Mouse (Mus musculus): ENCODE measurements around the gene Tra2a. TPM values are rescaled to one million over a fixed set of nuclear protein-coding genes. Genes with fewer than 3 reads are reported as not detected.
"Not testable (repeated sequence)": the region's sequence is repeated elsewhere in the genome, so short reads cannot be mapped to it uniquely, and the experiment has no call there.

Tra2a gene
- polyA plus RNA-seq, 1 experiment from 2014 or later, result 152 TPM

DNA sequence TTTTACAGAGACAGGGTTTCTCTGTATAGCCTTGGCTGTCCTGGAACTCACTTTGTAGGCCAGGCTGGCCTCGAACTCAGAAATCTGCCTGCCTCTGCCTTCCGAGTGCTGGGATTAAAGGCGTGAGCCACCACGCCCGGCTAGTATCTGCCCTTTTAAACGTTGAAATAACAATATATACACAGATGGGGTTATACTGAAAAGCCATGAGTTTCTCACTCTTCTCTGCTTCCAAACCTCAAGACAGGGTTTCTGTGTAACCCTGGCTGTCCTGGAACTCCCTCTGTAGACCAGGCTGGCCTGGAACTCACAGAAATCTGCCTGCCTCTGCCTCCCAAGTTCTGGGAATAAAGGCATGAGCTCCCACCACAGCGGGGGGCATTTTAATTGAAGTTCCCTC is 613 bp upstream of the Tra2a start:
- not testable (repeated sequence) for H3K9ac ChIP-seq; ATAC-seq (ENCODE audit: low FRiP score, low read depth); H3K27me3 ChIP-seq (replicated peaks); H3K4me3 ChIP-seq; H3K36me3 ChIP-seq; H3K9me3 ChIP-seq; H3K27ac ChIP-seq
- 90% methylated on average over 7 of the region's 7 CpGs for WGBS
- peaks cover 21% of the 10 kb centered on the region for H3K4me1 ChIP-seq
- peak overlapping the region; percentile 73; the same call in 1 of the 2 replicates for H3K4me2 ChIP-seq (replicated peaks)

DNA sequence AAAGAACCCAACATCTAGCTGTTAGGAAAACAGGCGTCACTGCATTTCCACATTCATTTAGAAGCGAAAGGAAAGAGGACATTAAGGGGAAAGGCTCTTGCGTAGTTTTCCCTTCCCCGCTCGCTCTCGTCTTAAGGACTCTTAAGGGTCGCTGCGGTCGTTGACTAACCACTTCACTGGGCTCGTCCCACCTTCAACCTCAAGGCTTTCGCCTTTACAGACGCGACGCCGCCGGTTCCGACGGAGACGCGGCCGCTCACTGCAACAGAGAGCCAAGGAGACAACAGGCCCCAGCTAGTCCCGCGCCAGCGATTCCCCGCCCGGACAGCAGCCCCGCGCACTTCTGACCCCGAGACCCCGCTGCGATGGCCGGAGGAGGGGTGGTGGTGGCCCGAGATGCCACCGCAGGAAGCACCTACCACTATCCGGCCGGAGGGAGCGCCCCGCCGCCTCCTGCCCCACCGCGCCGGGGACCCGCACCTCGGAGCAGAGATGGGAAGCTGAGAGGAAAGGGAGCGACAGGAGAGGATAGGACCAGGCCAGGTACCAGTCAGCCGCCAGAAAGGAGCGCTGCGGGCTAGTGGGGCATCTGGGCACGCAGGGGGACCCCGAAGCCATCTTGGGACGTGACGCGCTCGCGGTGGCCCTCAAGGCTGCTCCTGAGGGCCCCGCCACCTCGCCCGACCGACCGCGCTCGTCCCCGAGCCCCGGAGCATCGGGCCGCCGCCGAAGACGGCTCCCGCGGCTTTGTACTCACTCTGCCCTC is 569 bp downstream of the Tra2a start:
- Histone ChIP-seq H3K4me2 (replicated peaks) (peak overlapping the region; percentile 73), H3K27ac (peak overlapping the region; percentile 97), H3K27me3 (replicated peaks) (no peaks in the 10 kb centered on the region), H3K36me3 (peaks cover 2% of the 10 kb centered on the region; the same call in 1 of the 2 replicates), H3K4me3 (peak overlapping the region; percentile 99), H3K9me3 (no peaks in the 10 kb centered on the region), H3K9ac (peak overlapping the region; percentile 100), H3K4me1 (peaks cover 21% of the 10 kb centered on the region)
- peak; percentile 85 for ATAC-seq (ENCODE audit: low FRiP score, low read depth)
- under 1% methylated on average over 71 of the region's 71 CpGs for WGBS

DNA sequence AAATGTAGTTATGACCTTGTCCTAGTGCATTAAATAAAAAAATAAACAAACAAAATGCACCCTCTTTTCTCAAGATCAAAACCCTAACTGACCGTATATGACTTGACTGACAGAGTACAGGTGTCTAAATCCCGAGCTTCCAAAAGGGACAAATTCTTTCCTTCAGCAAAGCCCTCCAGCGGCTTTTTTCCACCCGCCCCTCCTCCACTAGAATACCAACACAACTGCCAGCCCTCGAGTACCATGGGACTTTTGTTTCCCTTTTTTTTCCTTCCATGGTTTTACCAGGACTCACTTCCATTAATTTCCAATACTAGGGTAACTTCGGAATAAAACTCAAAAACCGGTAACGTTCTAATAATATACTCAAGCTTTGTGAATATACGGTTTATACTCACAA is 1.4 kb downstream of the Tra2a start:
- H3K4me2 ChIP-seq (replicated peaks), result peak overlapping the region; percentile 73
- H3K27ac ChIP-seq, result no peak overlapping the region
- peak overlapping the region; percentile 99 for H3K4me3 ChIP-seq
- H3K27me3 ChIP-seq (replicated peaks), result no peaks in the 10 kb centered on the region
- WGBS, result 2% methylated on average over 9 of the region's 9 CpGs
- H3K36me3 ChIP-seq, result peaks cover 2% of the 10 kb centered on the region; the same call in 1 of the 2 replicates
- H3K4me1 ChIP-seq, result peaks cover 21% of the 10 kb centered on the region
- peak overlapping the region; percentile 100 for H3K9ac ChIP-seq
- ATAC-seq (ENCODE audit: low FRiP score, low read depth), result no peak
- H3K9me3 ChIP-seq, result no peaks in the 10 kb centered on the region

DNA sequence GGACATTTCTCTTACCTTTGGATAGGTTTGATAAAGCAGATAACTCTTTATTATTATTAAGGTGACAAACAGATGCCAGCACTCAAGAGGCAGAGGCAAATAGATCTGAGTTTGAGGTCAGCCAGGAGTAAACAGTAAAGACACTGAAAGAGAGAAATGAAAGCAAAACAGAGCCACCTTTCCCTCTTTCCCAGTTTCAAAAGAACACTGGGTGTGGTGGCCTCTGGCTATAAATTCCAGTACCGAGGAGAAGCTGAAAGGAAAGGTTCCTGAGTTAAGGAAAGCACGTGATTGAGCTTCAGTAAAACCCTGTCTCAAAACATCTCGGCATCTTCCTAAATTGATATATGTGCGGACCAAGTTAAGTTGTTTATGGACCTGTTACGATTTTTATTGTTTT is 4.1 kb downstream of the Tra2a start:
- H3K4me3 ChIP-seq, result no peak overlapping the region
- no peak overlapping the region for H3K27ac ChIP-seq
- H3K9ac ChIP-seq, result no peak overlapping the region
- no peak overlapping the region for H3K4me2 ChIP-seq (replicated peaks)
- peaks cover 21% of the 10 kb centered on the region for H3K4me1 ChIP-seq
- peaks cover 2% of the 10 kb centered on the region; the same call in 1 of the 2 replicates for H3K36me3 ChIP-seq
- H3K9me3 ChIP-seq, result no peaks in the 10 kb centered on the region
- 28% methylated on average over 5 of the region's 5 CpGs for WGBS
- H3K27me3 ChIP-seq (replicated peaks), result no peaks in the 10 kb centered on the region
- ATAC-seq (ENCODE audit: low FRiP score, low read depth), result no peak

DNA sequence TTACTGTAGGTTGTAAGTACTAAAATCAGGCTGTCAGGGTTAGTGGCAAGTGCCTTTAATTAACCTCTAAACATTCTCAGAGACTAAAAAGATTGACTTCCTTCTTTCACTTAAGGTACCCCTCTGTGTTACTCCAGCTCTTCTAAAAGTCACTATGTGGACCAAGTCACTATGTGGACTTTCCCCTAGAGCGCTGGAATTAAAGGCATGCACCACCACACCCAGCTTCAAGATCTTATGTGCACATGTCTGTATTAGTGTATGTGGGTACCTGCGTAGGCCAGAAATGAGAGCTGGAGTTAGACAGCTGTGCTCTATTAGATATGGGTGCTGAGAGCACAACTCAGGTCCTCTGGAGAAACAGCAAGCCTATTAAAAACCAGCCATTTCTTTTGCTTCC is 6.0 kb downstream of the Tra2a start:
- Histone ChIP-seq H3K36me3 (peaks cover 2% of the 10 kb centered on the region; the same call in 1 of the 2 replicates), H3K27ac (no peak overlapping the region), H3K9ac (no peak overlapping the region), H3K27me3 (replicated peaks) (no peaks in the 10 kb centered on the region), H3K4me1 (peaks cover 21% of the 10 kb centered on the region), H3K4me3 (no peak overlapping the region), H3K4me2 (replicated peaks) (no peak overlapping the region), H3K9me3 (no peaks in the 10 kb centered on the region)
- WGBS, result 94% methylated on average over 2 of the region's 2 CpGs
- ATAC-seq (ENCODE audit: low FRiP score, low read depth), result no peak

DNA sequence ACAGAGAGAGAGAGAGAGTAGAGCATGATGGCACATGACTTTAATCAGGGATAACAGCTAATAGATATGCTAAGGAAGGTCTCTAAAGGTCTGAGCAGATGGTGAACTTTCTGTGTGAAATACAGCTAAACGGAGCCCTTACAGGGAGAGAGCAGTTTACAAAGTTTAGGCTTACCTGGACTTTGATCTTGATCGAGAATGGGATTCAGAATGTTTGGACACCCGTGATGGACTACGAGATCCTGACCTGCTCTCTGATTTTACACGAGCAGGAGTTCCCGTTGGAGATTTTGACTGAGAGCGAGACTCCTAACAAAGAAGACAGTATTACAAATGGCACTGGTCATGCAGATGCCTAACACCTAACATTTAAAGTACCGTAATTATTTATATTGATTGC is 11.6 kb downstream of the Tra2a start:
- Histone ChIP-seq H3K27ac (no peak overlapping the region), H3K9me3 (no peaks in the 10 kb centered on the region), H3K4me2 (replicated peaks) (no peak overlapping the region), H3K9ac (no peak overlapping the region), H3K36me3 (peaks cover 39% of the 10 kb centered on the region), H3K4me3 (no peak overlapping the region), H3K4me1 (no peaks in the 10 kb centered on the region), H3K27me3 (replicated peaks) (no peaks in the 10 kb centered on the region)
- ATAC-seq (ENCODE audit: low FRiP score, low read depth), result no peak
- 96% methylated on average over 8 of the region's 8 CpGs for WGBS

DNA sequence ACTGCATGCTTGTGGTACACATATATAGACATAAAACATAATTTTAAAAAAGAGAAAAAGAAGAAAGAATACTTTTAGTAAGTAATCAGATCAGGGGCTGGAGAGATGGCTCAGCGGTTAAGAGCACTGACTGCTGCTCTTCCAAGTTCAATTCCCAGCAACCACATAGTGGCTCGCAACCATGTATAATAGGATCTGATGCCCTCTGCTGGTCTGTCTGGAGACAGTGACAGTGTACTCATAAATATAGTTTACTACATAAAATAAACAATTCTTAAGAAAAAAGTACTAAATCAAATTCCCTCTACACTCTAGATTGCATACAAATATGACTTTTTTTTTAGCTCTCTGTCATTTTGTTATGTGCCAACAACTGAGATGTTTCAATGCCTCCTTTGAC is 12.6 kb downstream of the Tra2a start:
- 99% methylated on average over 2 of the region's 2 CpGs for WGBS
- H3K4me3 ChIP-seq, result no peak overlapping the region
- no peak overlapping the region for H3K4me2 ChIP-seq (replicated peaks)
- peaks cover 45% of the 10 kb centered on the region for H3K36me3 ChIP-seq
- H3K27me3 ChIP-seq (replicated peaks), result no peaks in the 10 kb centered on the region
- no peaks in the 10 kb centered on the region for H3K9me3 ChIP-seq
- no peak for ATAC-seq (ENCODE audit: low FRiP score, low read depth)
- no peaks in the 10 kb centered on the region for H3K4me1 ChIP-seq
- no peak overlapping the region for H3K27ac ChIP-seq
- no peak overlapping the region for H3K9ac ChIP-seq

DNA sequence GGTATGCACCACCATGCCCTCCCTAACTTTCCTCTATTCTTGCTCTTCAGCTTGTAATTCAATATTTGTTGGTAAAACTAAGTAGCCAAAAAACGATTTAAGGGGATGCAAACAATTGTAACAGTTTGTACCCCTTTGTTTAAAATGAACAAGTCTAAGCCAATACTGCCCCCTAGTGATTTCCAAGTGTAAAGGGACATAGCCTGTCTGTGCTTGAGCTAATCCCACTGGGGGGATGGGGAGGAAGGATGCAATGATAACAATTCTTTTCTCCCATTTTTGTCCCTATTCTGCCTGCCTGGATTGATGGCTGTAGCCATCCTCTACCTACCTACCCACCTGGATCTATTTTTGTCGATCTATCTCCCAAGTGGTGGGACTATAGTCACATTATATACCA is 16.6 kb downstream of the Tra2a start:
- no peak overlapping the region for H3K27ac ChIP-seq
- H3K9me3 ChIP-seq, result no peaks in the 10 kb centered on the region
- H3K4me1 ChIP-seq, result no peaks in the 10 kb centered on the region
- 0 out of 2 replicates have a peak, but pooled peaks have one; percentile 7 for ATAC-seq (ENCODE audit: low FRiP score, low read depth)
- H3K9ac ChIP-seq, result no peak overlapping the region
- H3K27me3 ChIP-seq (replicated peaks), result no peaks in the 10 kb centered on the region
- peaks cover 78% of the 10 kb centered on the region for H3K36me3 ChIP-seq
- no peak overlapping the region for H3K4me2 ChIP-seq (replicated peaks)
- no peak overlapping the region for H3K4me3 ChIP-seq
- WGBS, result 72% methylated on average over 2 of the region's 2 CpGs

DNA sequence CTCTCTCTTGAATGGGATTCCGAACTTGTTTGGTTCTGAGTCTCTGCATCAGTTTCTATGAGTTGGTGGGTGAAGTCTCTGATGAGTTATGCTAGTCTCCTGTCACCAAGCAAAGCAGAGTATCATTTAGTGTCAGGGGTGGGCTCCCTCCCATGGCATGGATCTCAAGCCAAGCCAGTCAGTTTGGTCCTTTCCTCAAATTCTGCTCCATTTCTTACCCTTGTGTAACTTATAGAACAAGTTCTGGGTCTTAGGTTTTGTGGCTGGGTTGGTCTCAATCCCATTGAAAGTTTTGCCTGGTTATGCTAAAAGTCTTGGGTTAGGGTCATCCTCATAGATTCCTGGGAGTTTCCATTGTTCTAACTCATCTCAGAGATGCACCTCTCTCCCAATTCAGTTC is 21.5 kb downstream of the Tra2a start:
- 90% methylated on average over 1 of the region's 1 CpGs for WGBS
- H3K4me2 ChIP-seq (replicated peaks), result no peak overlapping the region
- no peak for ATAC-seq (ENCODE audit: low FRiP score, low read depth)

DNA sequence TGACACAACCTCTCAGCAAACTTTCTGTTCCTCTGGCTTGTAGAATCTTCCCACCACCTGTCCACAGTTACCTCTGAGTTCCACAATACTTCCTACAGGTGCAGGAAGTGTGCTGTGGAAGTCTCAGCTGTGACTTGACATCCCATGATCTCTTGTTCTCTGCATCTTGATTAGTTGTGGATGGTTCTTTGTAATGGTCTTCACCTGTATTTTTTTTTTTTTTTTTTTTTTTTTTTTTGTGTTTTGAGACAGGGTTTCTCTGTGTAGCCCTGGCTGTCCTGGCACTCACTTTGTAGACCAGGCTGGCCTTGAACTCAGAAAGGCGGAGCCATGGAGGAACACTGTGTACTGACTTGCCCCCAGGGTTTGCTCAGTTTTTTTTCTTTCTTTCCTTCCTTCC is 22.3 kb downstream of the Tra2a start:
- ATAC-seq (ENCODE audit: low FRiP score, low read depth), result no peak
- no peak overlapping the region for H3K4me3 ChIP-seq
- H3K4me1 ChIP-seq, result no peaks in the 10 kb centered on the region
- H3K36me3 ChIP-seq, result peaks cover 46% of the 10 kb centered on the region
- WGBS, result 94% methylated on average over 1 of the region's 1 CpGs
- no peak overlapping the region for H3K9ac ChIP-seq
- no peak overlapping the region for H3K4me2 ChIP-seq (replicated peaks)
- no peaks in the 10 kb centered on the region for H3K9me3 ChIP-seq
- H3K27me3 ChIP-seq (replicated peaks), result no peaks in the 10 kb centered on the region
- H3K27ac ChIP-seq, result no peak overlapping the region

More for the DNA sequence above, 21.5 kb downstream of the Tra2a start:
- H3K4me1 ChIP-seq, result no peaks in the 10 kb centered on the region
- no peak overlapping the region for H3K4me3 ChIP-seq
- peaks cover 48% of the 10 kb centered on the region for H3K36me3 ChIP-seq
- no peak overlapping the region for H3K27ac ChIP-seq
- no peaks in the 10 kb centered on the region for H3K27me3 ChIP-seq (replicated peaks)
- no peaks in the 10 kb centered on the region for H3K9me3 ChIP-seq
- no peak overlapping the region for H3K9ac ChIP-seq

DNA sequence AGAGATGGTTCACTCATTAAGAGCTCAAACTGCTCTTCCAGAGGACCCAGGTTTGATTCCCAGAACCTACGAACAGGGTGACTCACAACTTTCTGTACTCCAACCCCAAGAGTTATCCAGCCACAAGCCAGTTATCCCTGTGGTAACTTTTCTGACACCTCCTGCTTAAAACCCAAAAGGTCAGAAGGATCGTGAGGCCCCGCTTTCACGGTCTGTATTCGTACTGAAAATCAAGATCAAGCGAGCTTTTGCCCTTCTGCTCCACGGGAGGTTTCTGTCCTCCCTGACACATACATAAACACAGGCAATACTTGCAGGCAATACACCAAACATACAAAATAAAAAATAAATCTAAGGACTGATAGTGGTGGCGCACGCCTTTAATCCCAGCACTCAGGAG is 27.5 kb downstream of the Tra2a start:
- Histone ChIP-seq H3K4me1 (no peaks in the 10 kb centered on the region), H3K27me3 (replicated peaks) (no peaks in the 10 kb centered on the region), H3K9me3 (no peaks in the 10 kb centered on the region), H3K9ac (no peak overlapping the region), H3K4me3 (no peak overlapping the region), H3K36me3 (peaks cover 2% of the 10 kb centered on the region; the same call in 1 of the 2 replicates), H3K4me2 (replicated peaks) (no peak overlapping the region), H3K27ac (no peak overlapping the region)
- 65% methylated on average over 9 of the region's 9 CpGs for WGBS
- peak; percentile 88 for ATAC-seq (ENCODE audit: low FRiP score, low read depth)

DNA sequence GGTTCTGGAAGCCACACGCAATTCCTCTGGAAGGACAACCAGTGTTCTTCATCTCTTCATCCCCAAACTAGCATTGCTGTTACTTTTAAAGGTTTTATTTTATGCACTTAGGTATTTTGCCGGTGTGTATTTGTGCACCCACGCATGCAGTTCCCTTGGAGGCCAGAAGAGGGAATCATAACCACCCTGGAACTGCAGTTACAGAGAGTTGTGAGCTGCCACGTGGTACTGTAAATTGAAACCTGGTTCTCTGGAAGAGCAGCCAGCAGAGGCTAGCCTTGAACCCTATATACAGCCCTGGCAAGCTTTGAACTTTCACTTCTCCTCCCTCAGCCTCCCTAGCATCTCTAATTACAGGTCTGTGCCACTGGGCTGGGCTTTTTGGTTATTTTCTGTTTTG is 30.5 kb downstream of the Tra2a start:
- Histone ChIP-seq H3K27me3 (replicated peaks) (no peaks in the 10 kb centered on the region), H3K4me2 (replicated peaks) (no peak overlapping the region), H3K4me3 (no peak overlapping the region), H3K9ac (no peak overlapping the region), H3K27ac (no peak overlapping the region), H3K9me3 (no peaks in the 10 kb centered on the region), H3K4me1 (no peaks in the 10 kb centered on the region), H3K36me3 (no peaks in the 10 kb centered on the region)
- ATAC-seq (ENCODE audit: low FRiP score, low read depth), result no peak
- 62% methylated on average over 4 of the region's 4 CpGs for WGBS

DNA sequence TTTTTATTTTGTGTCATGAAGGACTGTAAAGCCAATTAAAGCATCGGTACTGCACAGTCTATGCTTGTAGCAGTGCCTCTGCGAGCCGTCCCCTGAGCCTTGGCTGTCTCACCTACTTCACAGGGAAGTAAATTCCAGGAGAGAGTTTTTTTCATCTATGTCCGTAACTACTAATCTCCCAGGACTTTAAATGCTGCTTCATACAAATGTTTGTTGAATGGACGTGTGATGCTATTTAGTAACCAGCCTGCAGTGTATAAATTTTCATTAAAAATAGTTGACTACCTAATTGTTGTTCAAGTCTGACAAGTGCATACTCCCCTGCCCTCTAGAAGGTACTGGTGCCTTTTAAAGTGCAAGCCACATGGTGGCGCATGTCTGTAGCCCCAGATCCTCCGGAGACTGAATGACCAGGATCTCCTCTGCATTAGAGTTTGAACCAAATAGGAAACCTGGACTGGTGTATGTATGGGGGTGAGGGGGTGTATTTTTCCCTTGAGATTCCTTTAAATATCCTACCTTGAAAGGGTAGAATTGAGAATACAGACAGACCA is 35.6 kb downstream of the Tra2a start:
- Histone ChIP-seq H3K27me3 (replicated peaks) (no peaks in the 10 kb centered on the region), H3K9me3 (no peaks in the 10 kb centered on the region), H3K36me3 (no peaks in the 10 kb centered on the region), H3K4me3 (no peak overlapping the region), H3K9ac (no peak overlapping the region), H3K27ac (no peak overlapping the region), H3K4me1 (no peaks in the 10 kb centered on the region; the same call in 1 of the 2 replicates), H3K4me2 (replicated peaks) (no peak overlapping the region)
- ATAC-seq (ENCODE audit: low FRiP score, low read depth), result no peak
- WGBS, result 15% methylated on average over 7 of the region's 7 CpGs

Data from neural tube, embryonic 12.5 days (tissue).